Mouse (Mus musculus): ENCODE data around the gene Cpne7. TPM values are rescaled to one million over a fixed set of nuclear protein-coding genes. Genes with fewer than 3 reads are reported as not detected.

Cpne7 gene
- polyA plus RNA-seq (2012; rRNA removed; ENCODE audit: low replicate concordance): 2.7 and 3.4 TPM in 2 replicates

DNA sequence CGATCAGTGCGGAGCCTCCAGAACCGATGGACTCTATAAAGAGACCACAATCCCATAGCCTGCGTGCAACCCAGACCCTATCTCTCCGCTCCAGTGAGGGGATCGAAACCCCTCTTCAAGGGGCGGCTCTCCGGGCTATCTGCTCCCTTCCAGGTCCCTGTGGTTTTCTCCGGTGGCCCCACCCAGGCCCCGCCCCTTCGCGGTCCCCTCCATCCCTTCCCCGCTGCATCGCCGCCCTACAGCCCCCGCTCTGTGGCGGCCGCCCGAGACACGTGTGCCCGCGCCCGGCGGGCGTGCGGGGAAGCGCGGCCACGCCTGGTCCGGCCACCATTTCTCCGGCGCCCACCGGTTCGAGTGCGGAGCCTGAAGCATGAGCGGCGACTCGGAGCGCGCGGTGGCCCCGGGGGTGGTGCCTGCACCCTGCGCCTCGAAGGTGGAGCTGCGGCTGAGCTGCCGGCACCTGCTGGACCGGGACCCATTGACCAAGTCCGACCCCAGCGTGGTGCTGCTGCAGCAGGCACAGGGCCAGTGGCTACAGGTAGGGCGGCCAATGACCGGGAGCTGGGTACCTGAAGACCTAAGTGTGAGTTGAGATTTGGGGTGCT lies at the start of gene Cpne7:
Gene Cpne7, plus strand, starts transcription at position 248 of the 605 bp plus-strand sequence.

GRCm38 (mm10) chr8:123101735-123102685 lies 15.2 kb upstream of the Cpne7 start, which contains the start of gene Rpl13:
TSS of gene Rpl13 (plus strand) at chr8:123102350.

DNA sequence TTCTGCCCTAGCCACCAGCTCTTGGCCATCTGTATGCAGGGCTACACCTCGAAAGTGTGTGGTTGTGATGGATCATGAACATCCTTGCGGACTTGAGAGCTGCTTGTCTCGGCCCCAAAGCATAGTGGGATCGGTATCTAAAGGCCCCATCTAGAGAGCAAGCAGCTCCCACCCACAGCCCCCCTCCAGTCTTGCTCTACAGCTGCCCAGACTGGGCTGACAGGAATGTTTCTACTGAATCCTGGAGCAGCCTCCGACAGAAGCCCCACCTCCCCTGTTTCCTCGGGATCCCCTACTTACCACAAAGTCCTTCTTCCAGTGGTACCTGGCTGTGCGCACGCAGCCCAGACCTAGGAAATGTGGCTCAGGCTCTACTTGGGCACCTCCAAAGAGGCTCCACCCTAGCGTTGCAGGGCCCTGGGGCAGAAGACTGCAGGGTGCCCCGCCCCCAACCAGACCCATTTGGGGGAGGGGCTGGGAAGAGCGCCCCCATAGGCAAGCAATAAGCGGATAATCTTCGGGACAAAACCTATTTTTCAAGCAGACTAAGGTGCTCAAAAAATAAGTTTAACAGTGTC lies 40.8 kb downstream of the Cpne7 start, which contains the start of gene Sult5a1:
Gene Sult5a1, minus strand, starts transcription at position 428 of the 578 bp plus-strand sequence.

Other genes starting within 250 kb of the Cpne7 start
- 49.8 and 63.0 TPM in 2 replicates for gene Ankrd11, start 75.1 kb upstream of the Cpne7 start, polyA plus RNA-seq (2012; rRNA removed; ENCODE audit: low replicate concordance)
- 92.9 and 140 TPM in 2 replicates for gene Spg7, start 54.4 kb upstream of the Cpne7 start, polyA plus RNA-seq (2012; rRNA removed; ENCODE audit: low replicate concordance)
- gene Rpl13, start 15.0 kb upstream of the Cpne7 start, polyA plus RNA-seq (2012; rRNA removed; ENCODE audit: low replicate concordance): 1,523 and 4,714 TPM in 2 replicates
- 13.0 and 32.0 TPM in 2 replicates for gene Sult5a1, start 40.9 kb downstream of the Cpne7 start, polyA plus RNA-seq (2012; rRNA removed; ENCODE audit: low replicate concordance)
- gene Dpep1, start 68.9 kb downstream of the Cpne7 start, polyA plus RNA-seq (2012; rRNA removed; ENCODE audit: low replicate concordance): 153 and 226 TPM in 2 replicates
- gene Chmp1a, start 95.4 kb downstream of the Cpne7 start, polyA plus RNA-seq (2012; rRNA removed; ENCODE audit: low replicate concordance): 101 and 105 TPM in 2 replicates
- 0.73 and 1.2 TPM in 2 replicates for gene Spata33, start 95.5 kb downstream of the Cpne7 start, polyA plus RNA-seq (2012; rRNA removed; ENCODE audit: low replicate concordance)
- 59.7 and 68.5 TPM in 2 replicates for gene Cdk10, start 107.5 kb downstream of the Cpne7 start, polyA plus RNA-seq (2012; rRNA removed; ENCODE audit: low replicate concordance)
- 9.0 and 19.4 TPM in 2 replicates for gene Spata2l, start 118.9 kb downstream of the Cpne7 start, polyA plus RNA-seq (2012; rRNA removed; ENCODE audit: low replicate concordance)
- gene Zfp276, start 136.8 kb downstream of the Cpne7 start, polyA plus RNA-seq (2012; rRNA removed; ENCODE audit: low replicate concordance): 29.7 and 44.2 TPM in 2 replicates
- 84.1 and 191 TPM in 2 replicates for gene Vps9d1, start 137.0 kb downstream of the Cpne7 start, polyA plus RNA-seq (2012; rRNA removed; ENCODE audit: low replicate concordance)
- gene Fanca, start 201.2 kb downstream of the Cpne7 start, polyA plus RNA-seq (2012; rRNA removed; ENCODE audit: low replicate concordance): 10.7 and 17.3 TPM in 2 replicates
- 2.0 and 2.3 TPM in 2 replicates for gene Spire2, start 215.3 kb downstream of the Cpne7 start, polyA plus RNA-seq (2012; rRNA removed; ENCODE audit: low replicate concordance)